Mouse (Mus musculus) left cerebral cortex, adult 2 months (tissue): Measurements from ENCODE around the gene Wdr20. TPM values are rescaled to one million over a fixed set of nuclear protein-coding genes. Genes with fewer than 3 reads are reported as not detected.
A peak's percentile ranks its signal among the peaks of the same experiment; 100 is the strongest.

Experiments
- DNase-seq, 2 experiments: peaks; one replicate each; pipeline ENCODE4 v3.0.0; 2021 to 2022; ENCODE audit warnings: low spot score in 2 of 2, mixed read lengths in 1 of 2; ENCODE audit errors: extremely low spot score in 1 of 2
- H3K27ac ChIP-seq: fragments of 200-600 bp; 2 replicates; pipeline ENCODE4 v1.8.1; 2022
- H3K4me3 ChIP-seq: fragments of 200-600 bp; 2 replicates; pipeline ENCODE4 v1.8.1; 2022
- CTCF ChIP-seq: fragments of 200-600 bp; IDR thresholded peaks from 2 replicates; pipeline ENCODE4 v1.8.1; 2022; ENCODE audit warnings: antibody characterized with exemption, mild to moderate bottlenecking, moderate library complexity
- intact Hi-C: fragments of 180-260 bp; cut with DNase I; formaldehyde crosslinking; loops from one replicate; pipeline ENCODE4 v1.15.1; 2025
- total RNA-seq, 2 experiments: library from RNA; stranded (reverse); gene quantifications; 2 replicates each; pipeline ENCODE4 v1.2.3; 2021

Wdr20 gene
- total RNA-seq, 2 experiments from 2014 or later = 41.1 to 45.4 TPM

DNA sequence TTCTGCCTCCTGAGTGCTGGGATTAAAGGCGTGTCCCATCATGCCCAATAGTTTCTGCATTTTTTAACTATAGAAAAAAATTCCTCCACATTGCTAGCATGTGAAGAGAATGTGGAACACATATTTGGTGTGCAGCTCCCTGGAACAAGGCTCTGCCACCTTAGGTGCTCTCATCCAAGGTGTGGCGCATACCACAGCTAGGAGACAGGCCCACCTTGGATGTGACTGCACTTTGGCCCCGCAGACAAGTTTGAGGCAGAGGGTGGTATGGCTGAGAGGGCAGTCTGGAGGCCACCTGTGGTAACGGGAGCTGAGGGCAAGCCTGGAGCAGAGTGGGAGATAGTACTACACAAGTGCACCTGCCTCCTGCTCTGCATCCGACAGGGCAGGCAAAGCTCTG is 71.1 kb downstream of the Wdr20 start:
- TF ChIP-seq CTCF = no peak
- Histone ChIP-seq H3K27ac (no peak overlapping the region), H3K4me3 (no peak overlapping the region)
- DNase-seq = no peak
- intact Hi-C loops = no loop called here

DNA sequence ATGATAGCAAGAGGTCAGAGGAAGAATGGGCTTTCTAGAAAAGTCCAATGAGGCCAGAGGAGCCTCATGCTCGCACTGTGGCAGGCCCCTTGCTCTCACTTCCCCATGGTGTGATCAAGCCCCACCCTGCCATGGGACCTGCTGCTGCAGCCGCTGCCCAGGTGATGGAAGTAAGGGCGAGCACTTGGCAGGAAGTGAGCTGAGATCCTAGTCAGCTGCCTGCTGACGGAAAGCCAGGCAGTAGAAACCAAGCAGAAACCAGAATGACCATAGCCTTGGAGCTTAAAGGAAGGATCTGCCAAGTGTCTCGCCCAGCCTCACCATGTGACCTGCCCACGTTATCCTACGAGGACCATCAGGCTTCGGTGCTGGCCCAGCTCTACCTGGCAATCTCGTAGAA is 75.4 kb downstream of the Wdr20 start:
- H3K4me3 ChIP-seq = no peak overlapping the region
- no peak for DNase-seq
- intact Hi-C loops = no loop called here
- TF ChIP-seq CTCF = no peak
- no peak overlapping the region for H3K27ac ChIP-seq

DNA sequence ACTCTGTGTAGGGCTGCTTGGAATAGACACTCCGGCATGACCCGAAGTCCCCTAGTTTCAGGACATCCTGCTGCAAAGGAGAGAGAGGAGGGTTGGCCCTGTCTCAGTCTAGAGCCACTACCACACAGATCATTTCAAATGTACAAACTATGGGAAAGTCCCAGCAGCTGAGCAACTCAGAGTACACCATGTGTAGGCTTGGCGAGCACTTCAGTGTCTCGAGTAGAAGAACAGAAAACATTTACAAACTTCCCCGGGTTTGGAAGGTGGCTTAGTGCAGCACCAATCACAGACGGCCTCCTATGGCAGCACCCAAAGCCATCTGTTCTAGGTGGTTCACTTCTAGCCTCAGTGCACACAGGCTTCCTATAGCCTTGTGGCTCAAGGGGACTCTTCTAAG is 75.9 kb downstream of the Wdr20 start:
- H3K4me3 ChIP-seq = no peak overlapping the region
- intact Hi-C loops = no loop called here
- no peak overlapping the region for H3K27ac ChIP-seq
- TF ChIP-seq CTCF = no peak
- no peak for DNase-seq

DNA sequence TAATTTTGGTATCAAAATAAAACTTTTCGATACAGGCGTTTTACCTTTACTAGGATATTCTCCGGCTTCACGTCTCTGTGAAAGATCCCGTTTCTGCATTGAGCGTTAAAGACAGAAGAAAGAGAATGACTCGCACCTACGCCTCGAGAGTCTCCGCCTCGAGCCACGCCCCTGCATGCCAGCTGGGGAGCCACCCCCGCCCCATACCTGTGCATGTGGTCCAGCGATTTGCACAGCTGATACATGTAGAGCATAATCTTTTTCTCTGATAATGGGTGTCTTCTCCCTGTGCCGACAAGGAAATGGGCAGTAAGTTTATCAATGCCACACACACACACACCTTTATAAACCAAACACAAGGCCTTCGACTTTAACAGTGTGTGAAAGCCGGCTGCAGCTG is 77.2 kb downstream of the Wdr20 start:
- H3K27ac ChIP-seq = no peak overlapping the region
- no peak for DNase-seq
- H3K4me3 ChIP-seq = no peak overlapping the region
- intact Hi-C loops = no loop called here
- no peak for TF ChIP-seq CTCF

DNA sequence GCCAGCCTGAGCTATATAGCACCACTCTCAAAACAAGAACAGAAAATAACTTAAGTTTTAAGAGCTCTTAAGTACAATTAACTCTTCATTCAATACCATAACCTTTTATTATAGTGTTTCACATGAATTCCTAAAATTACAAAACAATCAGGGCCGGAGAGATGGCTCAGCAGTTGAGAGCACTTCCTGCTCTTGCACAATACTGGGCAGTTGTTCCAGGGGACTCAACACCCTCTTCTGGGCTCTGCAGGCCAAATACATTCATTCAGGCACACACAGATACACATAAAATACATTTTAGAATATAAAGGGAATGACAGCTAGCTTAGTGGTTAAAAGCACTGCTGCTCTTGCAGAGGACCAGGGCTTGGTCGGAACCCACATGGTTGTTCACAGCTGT is 79.1 kb downstream of the Wdr20 start:
- TF ChIP-seq CTCF = no peak
- DNase-seq = no peak
- Histone ChIP-seq H3K4me3 (no peak overlapping the region), H3K27ac (no peak overlapping the region)
- intact Hi-C loops = no loop called here

DNA sequence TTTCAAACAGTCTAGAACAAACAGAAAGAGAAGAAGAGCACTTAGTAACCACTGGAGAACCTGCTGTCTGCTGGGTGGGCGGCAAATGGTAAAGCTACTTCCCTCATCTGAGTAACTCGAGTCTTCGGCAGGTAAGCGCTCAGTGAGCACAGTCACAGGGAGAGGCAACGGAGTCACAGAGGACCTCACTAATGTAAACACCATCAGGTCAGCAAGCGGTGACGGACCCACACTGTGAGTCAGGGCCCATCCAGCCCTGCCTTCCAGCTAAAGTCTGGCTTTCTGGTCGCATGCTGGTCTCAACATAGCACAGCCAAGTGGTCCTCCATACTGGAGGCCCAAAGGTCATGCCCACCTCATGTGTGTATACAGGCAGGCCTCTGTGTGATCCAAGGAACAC is 81.6 kb downstream of the Wdr20 start:
- no peak for TF ChIP-seq CTCF
- H3K27ac ChIP-seq = no peak overlapping the region
- intact Hi-C loops = no loop called here
- DNase-seq = no peak
- no peak overlapping the region for H3K4me3 ChIP-seq

DNA sequence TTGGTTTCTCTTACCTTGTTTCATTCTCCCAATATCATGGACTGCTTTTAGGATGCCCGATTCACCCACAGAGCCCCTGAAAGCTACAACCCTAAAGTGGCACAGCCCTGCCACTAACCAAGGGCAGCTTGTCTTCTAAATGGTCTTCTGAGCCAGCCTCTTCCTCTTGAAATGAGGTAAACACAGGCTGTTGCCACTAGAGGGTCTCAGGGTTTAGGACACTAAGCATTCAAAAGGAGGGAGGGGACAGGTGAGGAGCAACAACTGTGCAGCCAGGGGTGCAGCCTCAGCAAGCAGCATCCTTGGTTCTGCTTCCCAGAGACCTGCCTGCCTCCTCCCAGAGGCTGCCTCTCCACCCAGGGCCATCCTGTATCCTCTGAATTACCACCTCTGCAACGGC is 84.0 kb downstream of the Wdr20 start:
- no peak; the same call in 1 of the 2 replicates for TF ChIP-seq CTCF
- Histone ChIP-seq H3K27ac (no peak overlapping the region), H3K4me3 (no peak overlapping the region)
- no peak for DNase-seq
- intact Hi-C loops = no loop called here

DNA sequence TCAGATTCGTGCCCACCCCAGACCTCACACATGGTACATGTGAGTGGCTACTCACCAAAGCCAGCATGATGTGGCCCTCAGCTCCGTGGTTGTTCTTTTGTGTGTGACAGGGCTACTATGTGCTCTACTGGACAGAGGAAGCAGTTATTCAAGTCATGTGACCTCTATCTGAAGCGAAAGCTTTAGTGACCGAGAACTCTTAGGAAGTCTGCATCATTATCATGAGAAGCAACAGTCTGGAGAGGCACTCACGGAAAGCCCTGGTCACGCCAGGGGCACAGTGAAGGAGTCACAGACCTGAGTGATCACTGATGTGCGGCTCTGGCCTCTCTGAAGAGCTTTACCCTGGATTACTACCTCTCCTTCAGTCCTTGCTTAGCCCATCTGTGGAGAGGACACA is 84.6 kb downstream of the Wdr20 start:
- no peak overlapping the region for H3K4me3 ChIP-seq
- no peak for DNase-seq
- TF ChIP-seq CTCF = no peak
- intact Hi-C loops = no loop called here
- no peak overlapping the region for H3K27ac ChIP-seq

DNA sequence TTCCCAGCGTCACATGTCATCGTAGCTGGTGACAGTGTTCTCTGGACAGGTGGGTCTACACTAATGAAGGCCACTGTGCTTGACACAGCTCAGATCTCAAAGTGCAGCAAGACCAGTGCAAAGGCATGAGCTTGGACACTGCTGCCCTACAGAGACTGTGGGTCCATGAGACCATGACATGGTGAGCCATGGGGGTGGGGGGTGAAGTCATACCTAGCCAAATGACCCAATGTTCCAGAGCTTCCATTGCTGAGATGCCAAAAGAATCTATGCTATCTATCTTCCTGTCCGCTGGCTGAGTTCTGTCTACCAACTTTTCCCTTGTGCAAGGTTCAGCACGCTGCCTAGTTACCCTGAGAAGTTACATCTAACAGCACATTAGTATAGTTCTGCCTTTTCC is 91.2 kb downstream of the Wdr20 start:
- intact Hi-C loops = no loop called here
- TF ChIP-seq CTCF = no peak
- Histone ChIP-seq H3K4me3 (no peak overlapping the region), H3K27ac (no peak overlapping the region)
- DNase-seq = no peak

DNA sequence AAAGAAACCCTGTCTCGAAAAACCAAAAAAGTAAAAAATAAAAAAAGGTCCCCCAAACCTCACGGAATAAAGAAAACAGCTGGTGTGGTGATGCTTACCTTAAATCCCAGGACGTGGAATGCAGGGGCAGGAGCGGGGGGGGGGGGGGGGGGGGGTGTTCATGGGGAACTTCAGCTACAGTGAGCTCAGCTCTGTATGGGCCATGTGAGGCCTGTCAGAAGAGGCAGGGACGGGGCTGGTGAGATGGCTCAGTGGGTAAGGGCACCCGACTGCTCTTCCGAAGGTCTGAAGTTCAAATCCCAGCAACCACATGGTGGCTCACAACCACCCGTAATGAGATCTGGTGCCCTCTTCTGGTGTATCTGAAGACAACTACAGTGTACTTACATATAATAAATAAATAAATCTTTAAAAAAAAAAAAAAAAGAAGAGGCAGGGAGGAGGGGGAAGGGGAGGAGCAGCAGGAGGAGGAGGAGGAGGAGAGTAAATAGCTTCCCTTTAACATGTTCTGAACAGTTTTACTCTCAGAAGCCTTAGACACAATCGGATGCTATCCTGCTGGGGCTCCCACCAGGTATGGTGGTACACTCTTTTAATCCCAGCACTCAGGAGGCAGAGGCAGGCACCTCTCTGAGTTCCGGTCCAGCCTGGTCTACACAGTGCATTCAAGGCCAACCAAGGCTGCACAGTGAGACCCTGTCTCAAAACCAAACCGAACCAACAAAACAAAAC is 92.7 kb downstream of the Wdr20 start:
- intact Hi-C loops = no loop called here
- no peak for TF ChIP-seq CTCF
- Histone ChIP-seq H3K27ac (no peak overlapping the region), H3K4me3 (no peak overlapping the region)
- DNase-seq = no peak

DNA sequence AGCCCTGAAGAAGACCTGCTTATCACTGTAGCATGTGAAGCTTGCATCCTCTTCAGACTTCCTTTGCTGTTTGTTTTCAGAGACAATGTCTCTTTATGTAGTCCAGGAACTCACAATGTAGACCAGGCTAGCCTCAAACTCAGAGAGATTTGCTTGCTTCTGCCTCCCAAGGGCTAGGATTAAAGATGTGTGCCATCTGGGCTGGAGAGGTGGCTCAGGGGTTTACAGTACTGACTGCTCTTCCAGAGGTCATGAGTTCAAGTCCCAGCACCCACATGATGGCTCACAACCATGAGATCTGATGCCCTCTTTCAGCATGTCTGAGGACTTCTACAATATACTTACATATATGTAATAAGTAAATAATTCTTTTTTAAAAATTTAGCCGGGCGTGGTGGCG is 97.4 kb downstream of the Wdr20 start:
- TF ChIP-seq CTCF = no peak
- intact Hi-C loops = no loop called here
- H3K27ac ChIP-seq = no peak overlapping the region
- H3K4me3 ChIP-seq = no peak overlapping the region
- DNase-seq = no peak

DNA sequence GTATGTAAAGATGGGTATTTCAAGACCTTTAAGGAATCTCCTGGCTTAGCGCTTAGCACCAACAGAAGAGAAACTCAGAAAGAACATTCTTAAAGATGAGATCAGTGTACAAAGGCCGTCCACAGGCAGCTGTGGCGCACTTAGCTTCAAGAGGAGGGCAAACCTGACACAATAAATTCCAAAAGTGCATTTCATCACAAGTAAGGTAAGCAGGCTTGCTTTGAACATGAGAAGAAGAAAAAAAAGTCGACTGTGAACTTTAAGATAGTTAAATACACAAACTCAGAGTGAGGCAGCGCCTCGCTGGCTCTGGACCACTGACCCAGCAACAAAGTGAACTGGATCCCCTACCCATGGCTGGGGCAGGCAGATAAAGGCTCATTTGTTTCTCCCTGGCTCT is 99.0 kb downstream of the Wdr20 start:
- no peak overlapping the region for H3K27ac ChIP-seq
- H3K4me3 ChIP-seq = no peak overlapping the region
- TF ChIP-seq CTCF = no peak
- intact Hi-C loops = no loop called here
- DNase-seq = no peak

DNA sequence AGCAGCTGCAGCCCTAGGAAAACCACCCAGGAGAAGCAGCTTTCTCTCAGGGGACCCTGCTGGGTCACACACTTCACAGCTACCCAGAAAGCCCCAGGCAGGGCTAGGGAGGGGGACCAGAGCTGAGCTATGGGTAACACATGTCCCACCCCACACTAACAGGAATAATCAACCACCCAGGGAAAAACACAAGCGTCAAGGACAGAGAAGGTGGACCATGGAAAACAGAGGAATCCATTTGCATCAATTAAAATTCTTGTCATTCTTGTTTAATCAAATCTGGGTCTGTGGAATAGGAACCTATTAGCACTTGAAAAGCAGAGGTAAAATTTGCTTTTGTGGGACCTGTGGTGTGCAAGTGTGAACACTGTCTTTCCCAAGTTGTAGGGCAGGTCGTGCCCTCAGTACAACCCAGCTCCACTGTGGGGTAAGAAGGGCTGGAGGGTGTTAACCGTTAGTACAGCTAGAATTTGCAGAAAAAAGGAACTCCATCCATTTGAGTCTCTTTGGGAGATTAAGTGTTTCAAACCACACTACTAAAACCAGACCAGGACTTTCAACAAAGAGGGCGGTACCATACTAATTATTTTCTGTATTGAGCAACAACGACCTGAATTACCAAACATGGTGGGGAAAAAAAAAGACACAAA is 99.6 kb downstream of the Wdr20 start:
- no peak for TF ChIP-seq CTCF
- DNase-seq = no peak
- peak overlapping the region; percentile 8; the same call in 1 of the 2 replicates for H3K27ac ChIP-seq
- intact Hi-C loops = no loop called here
- H3K4me3 ChIP-seq = no peak overlapping the region
